Mouse (Mus musculus) embryonic facial prominence, embryonic 11.5 days (tissue): ENCODE measurements at regions not wholly inside any gene's neighbourhood (a gene's known extent, or its start where the extent isn't known, plus 50 kb on each side); places are given as distances from the start of the nearest gene placed in this dataset.

ENCODE experiments used
- ATAC-seq: fragments of 200-750 bp; cut with Nextera tagmentation; replicated peaks from 2 replicates; pipeline ENCODE4 v1.8.0; 2017; ENCODE audit warnings: low read depth; ENCODE audit not compliant: insufficient number of reproducible peaks, low FRiP score, low TSS enrichment
- DNase-seq: peaks from one replicate; pipeline ENCODE4 v3.0.0-alpha.2; 2015; ENCODE audit warnings: low spot score
- H3K27ac ChIP-seq: fragments of 300-500 bp; sonication (generic); replicated peaks from 2 replicates; pipeline ENCODE4 v1.5.1; 2014; ENCODE audit warnings: mild to moderate bottlenecking, low read depth, low read length, control low read depth
- H3K27me3 ChIP-seq: fragments of 300-500 bp; sonication (generic); 2 replicates; pipeline ENCODE4 v1.6.1; 2014; ENCODE audit warnings: mild to moderate bottlenecking, low read length, moderate library complexity, mixed read lengths; ENCODE audit not compliant: control insufficient read depth, insufficient read depth
- H3K36me3 ChIP-seq: fragments of 300-500 bp; sonication (generic); replicated peaks from 2 replicates; pipeline ENCODE4 v1.6.1; 2014; ENCODE audit warnings: low read depth, mild to moderate bottlenecking, low read length, moderate library complexity, mixed read lengths; ENCODE audit not compliant: control insufficient read depth, insufficient read depth
- H3K4me1 ChIP-seq: fragments of 300-500 bp; sonication (generic); 2 replicates; pipeline ENCODE4 v1.6.1; 2014; ENCODE audit warnings: low read length, mixed read lengths; ENCODE audit not compliant: control insufficient read depth, insufficient read depth
- H3K4me2 ChIP-seq: fragments of 300-500 bp; sonication (generic); 2 replicates; pipeline ENCODE4 v1.6.1; 2014; ENCODE audit warnings: low read depth, mild to moderate bottlenecking, control low read depth, low read length, moderate library complexity
- H3K4me3 ChIP-seq: fragments of 300-500 bp; sonication (generic); 2 replicates; pipeline ENCODE4 v1.5.1; 2014; ENCODE audit warnings: low read depth, low read length, control low read depth
- H3K9ac ChIP-seq: fragments of 300-500 bp; sonication (generic); replicated peaks from 2 replicates; pipeline ENCODE4 v1.6.1; 2014; ENCODE audit warnings: mild to moderate bottlenecking, control low read depth, low read length
- H3K9me3 ChIP-seq: fragments of 300-500 bp; sonication (generic); replicated peaks from 2 replicates; pipeline ENCODE4 v1.6.1; 2016; ENCODE audit warnings: mild to moderate bottlenecking, low read length, inconsistent platforms, mixed read lengths; ENCODE audit not compliant: control insufficient read depth
- WGBS: fragments of 180-500 bp; shearing (Covaris S2); extraction: QIAGEN DNeasy Blood & Tissue Kit; methylation state at CpG from one replicate; pipeline ENCODE4 v1.1.7; 2014; 5-methylcytosine and 5-hydroxymethylcytosine counted together

DNA sequence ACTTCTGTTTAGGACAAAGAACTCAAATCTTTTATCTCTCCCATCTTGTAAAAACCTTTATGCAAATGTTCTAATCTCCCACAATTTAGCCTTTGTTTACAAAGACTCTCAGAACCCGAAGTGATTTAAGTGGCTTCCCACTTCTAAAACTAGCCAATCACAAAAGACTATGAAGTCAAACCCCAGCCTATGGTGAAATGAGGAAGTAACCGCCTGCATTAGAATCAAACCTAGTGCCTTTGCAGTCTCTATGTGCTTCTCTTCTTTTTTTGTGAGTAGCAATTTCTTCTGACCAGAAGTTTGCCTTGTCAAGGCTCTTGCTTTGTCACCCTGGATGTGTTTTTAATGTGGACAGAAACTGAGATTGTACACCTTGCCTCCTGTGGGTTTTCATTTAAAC is 53.6 kb upstream of the Slc25a13 start:
- H3K4me3 ChIP-seq, result no peak overlapping the region
- DNase-seq (no peak), ATAC-seq (no peak)
- H3K27me3 ChIP-seq, result no peaks in the 10 kb centered on the region
- no peak overlapping the region for H3K9ac ChIP-seq
- no peaks in the 10 kb centered on the region for H3K4me1 ChIP-seq
- no peak overlapping the region for H3K27ac ChIP-seq
- H3K4me2 ChIP-seq, result no peak overlapping the region
- WGBS, result 42% methylated on average over 2 of the region's 2 CpGs
- H3K9me3 ChIP-seq, result no peaks in the 10 kb centered on the region
- H3K36me3 ChIP-seq, result no peaks in the 10 kb centered on the region
